Mouse (Mus musculus) MEL (cell line): ENCODE results near the gene Lect2. TPM values are rescaled to one million over a fixed set of nuclear protein-coding genes. Genes with fewer than 3 reads are reported as not detected.

ENCODE experiments used
- DNase-seq: peaks from one replicate; pipeline ENCODE4 v3.0.0; 2011; ENCODE audit warnings: low read depth, low spot score
- H3K27ac ChIP-seq: 2 replicates; pipeline ENCODE4 v1.5.1; 2012; ENCODE audit warnings: low read depth, mild to moderate bottlenecking, control low read depth, low read length, moderate library complexity; ENCODE audit not compliant: control insufficient read depth
- H3K27me3 ChIP-seq, 2 experiments: fragments of 150-350 bp in 1 of 2; sonication (generic) in 1 of 2; 2 replicates each; pipeline ENCODE4 v1.6.1; 2012; ENCODE audit warnings: low read length in 2 of 2, mild to moderate bottlenecking in 2 of 2, improper control_type of control experiment in 1 of 2, moderate library complexity in 1 of 2; ENCODE audit not compliant: insufficient read depth in 2 of 2, control insufficient read depth in 1 of 2
- H3K36me3 ChIP-seq, 2 experiments: 2 replicates each; pipeline ENCODE4 v1.6.1; 2012 to 2014; ENCODE audit warnings: low read length in 2 of 2, improper control_type of control experiment in 1 of 2, inconsistent platforms in 1 of 2, mild to moderate bottlenecking in 1 of 2; ENCODE audit not compliant: insufficient read depth in 2 of 2, control insufficient read depth in 1 of 2
- H3K4me1 ChIP-seq, 2 experiments: fragments of 150-350 bp in 1 of 2; sonication (generic) in 1 of 2; 2 replicates each; pipeline ENCODE4 v1.6.1; 2012; ENCODE audit warnings: low read length in 2 of 2, improper control_type of control experiment in 1 of 2, mild to moderate bottlenecking in 1 of 2; ENCODE audit not compliant: insufficient read depth in 2 of 2, control insufficient read depth in 1 of 2
- H3K4me3 ChIP-seq, 2 experiments: fragments of 150-350 bp in 1 of 2; sonication (generic) in 1 of 2; 2 replicates each; pipeline ENCODE4 v1.5.1; 2012; ENCODE audit warnings: low read depth in 2 of 2, low read length in 2 of 2, mild to moderate bottlenecking in 2 of 2, moderate library complexity in 2 of 2, control low read depth in 1 of 2, improper control_type of control experiment in 1 of 2; ENCODE audit not compliant: control insufficient read depth in 1 of 2, insufficient read depth in 1 of 2
- H3K79me2 ChIP-seq: 2 replicates; pipeline ENCODE4 v1.6.1; 2012; ENCODE audit warnings: mild to moderate bottlenecking, low read length, moderate library complexity; ENCODE audit not compliant: control insufficient read depth, poor library complexity, insufficient read depth
- H3K9ac ChIP-seq: 2 replicates; pipeline ENCODE4 v1.6.1; 2012; ENCODE audit warnings: low read depth, mild to moderate bottlenecking, control low read depth, low read length, moderate library complexity; ENCODE audit not compliant: control insufficient read depth, poor library complexity, severe bottlenecking
- H3K9me3 ChIP-seq: fragments of 150-350 bp; sonication (generic); replicated peaks from 2 replicates; pipeline ENCODE4 v1.6.1; 2012; ENCODE audit warnings: mild to moderate bottlenecking, low read length, improper control_type of control experiment, moderate library complexity; ENCODE audit not compliant: insufficient read depth
- BHLHE40 ChIP-seq: IDR thresholded peaks from 2 replicates; pipeline ENCODE4 v1.6.1; 2012; ENCODE audit warnings: low read depth, mild to moderate bottlenecking, inconsistent platforms, low read length, improper control_type of control experiment, borderline replicate concordance
- CTCF ChIP-seq, 3 experiments: IDR thresholded peaks in 2 of 3; conservative IDR thresholded peaks in 1 of 3; 2 replicates each; pipeline ENCODE4 v1.5.1; 2011 to 2012; ENCODE audit warnings: low read length in 3 of 3, low read depth in 2 of 3, mild to moderate bottlenecking in 2 of 3, improper control_type of control experiment in 1 of 3, inconsistent platforms in 1 of 3, mixed read lengths in 1 of 3, moderate library complexity in 1 of 3; ENCODE audit not compliant: control insufficient read depth in 1 of 3, insufficient read depth in 1 of 3, poor library complexity in 1 of 3, severe bottlenecking in 1 of 3
- E2F4 ChIP-seq: IDR thresholded peaks from 2 replicates; pipeline ENCODE4 v1.6.1; 2011; ENCODE audit warnings: low read depth, low read length, improper control_type of control experiment, borderline replicate concordance
- ELF1 ChIP-seq: IDR thresholded peaks from 2 replicates; pipeline ENCODE4 v1.6.1; 2014; ENCODE audit warnings: low read depth, mild to moderate bottlenecking, inconsistent platforms, low read length, improper control_type of control experiment, moderate library complexity
- ETS1 ChIP-seq: IDR thresholded peaks from 2 replicates; pipeline ENCODE4 v1.6.1; 2012; ENCODE audit warnings: low read depth, mild to moderate bottlenecking, inconsistent platforms, low read length, improper control_type of control experiment, moderate library complexity
- GABPA ChIP-seq: IDR thresholded peaks from 2 replicates; pipeline ENCODE4 v1.6.1; 2012; ENCODE audit warnings: low read depth, mild to moderate bottlenecking, inconsistent platforms, low read length, improper control_type of control experiment, moderate library complexity
- JUND ChIP-seq: IDR thresholded peaks from 2 replicates; pipeline ENCODE4 v1.6.1; 2011; ENCODE audit warnings: low read depth, mild to moderate bottlenecking, improper control_type of control experiment, low read length
- MYB ChIP-seq: IDR thresholded peaks from 2 replicates; pipeline ENCODE4 v1.6.1; 2011; ENCODE audit warnings: mild to moderate bottlenecking, low read depth, low read length, improper control_type of control experiment
- MYC ChIP-seq: IDR thresholded peaks from 2 replicates; pipeline ENCODE4 v1.6.1; 2011; ENCODE audit warnings: low read depth, mild to moderate bottlenecking, low read length, improper control_type of control experiment, moderate library complexity
- NRF1 ChIP-seq: IDR thresholded peaks from 2 replicates; pipeline ENCODE4 v1.6.1; 2014; ENCODE audit warnings: low read depth, mild to moderate bottlenecking, inconsistent platforms, low read length, improper control_type of control experiment, moderate library complexity; ENCODE audit not compliant: poor library complexity, insufficient read depth, severe bottlenecking
- POLR2A ChIP-seq, 2 experiments: IDR thresholded peaks; 2 replicates each; pipeline ENCODE4 v1.6.1; 2011 to 2012; ENCODE audit warnings: low read length in 2 of 2, mild to moderate bottlenecking in 2 of 2, control low read depth in 1 of 2, improper control_type of control experiment in 1 of 2, low read depth in 1 of 2, moderate library complexity in 1 of 2; ENCODE audit not compliant: control insufficient read depth in 1 of 2, insufficient read depth in 1 of 2, poor library complexity in 1 of 2
- POLR2AphosphoS5 ChIP-seq: IDR thresholded peaks from 2 replicates; pipeline ENCODE4 v1.6.1; 2012; ENCODE audit warnings: low read depth, borderline replicate concordance, mild to moderate bottlenecking, inconsistent platforms, low read length, moderate library complexity, mixed read lengths
- RAD21 ChIP-seq: IDR thresholded peaks from 2 replicates; pipeline ENCODE4 v1.6.1; 2011; ENCODE audit warnings: mild to moderate bottlenecking, low read depth, low read length, improper control_type of control experiment
- SMC3 ChIP-seq: IDR thresholded peaks from 2 replicates; pipeline ENCODE4 v1.6.1; 2011; ENCODE audit warnings: low read depth, low read length, improper control_type of control experiment
- TAL1 ChIP-seq: IDR thresholded peaks from 2 replicates; pipeline ENCODE4 v1.6.1; 2012; ENCODE audit warnings: mild to moderate bottlenecking, inconsistent platforms, low read length, moderate library complexity, mixed read lengths
- USF1 ChIP-seq: IDR thresholded peaks from 2 replicates; pipeline ENCODE4 v1.6.1; 2014; ENCODE audit warnings: low read depth, mild to moderate bottlenecking, inconsistent platforms, low read length, improper control_type of control experiment, moderate library complexity
- USF2 ChIP-seq, 2 experiments: IDR thresholded peaks; 2 replicates each; pipeline ENCODE4 v1.6.1; 2011 to 2012; ENCODE audit warnings: improper control_type of control experiment in 2 of 2, low read length in 2 of 2, borderline replicate concordance in 1 of 2, inconsistent platforms in 1 of 2, low read depth in 1 of 2, mild to moderate bottlenecking in 1 of 2; ENCODE audit not compliant: insufficient read depth in 1 of 2
- ZMIZ1 ChIP-seq: IDR thresholded peaks from 2 replicates; pipeline ENCODE4 v1.6.1; 2012; ENCODE audit warnings: low read depth, mild to moderate bottlenecking, inconsistent platforms, low read length, improper control_type of control experiment, moderate library complexity
- ZNF384 ChIP-seq: IDR thresholded peaks from 2 replicates; pipeline ENCODE4 v1.6.1; 2012; ENCODE audit warnings: low read depth, mild to moderate bottlenecking, inconsistent platforms, low read length, improper control_type of control experiment
- polyA plus RNA-seq, 2 experiments: library from polyadenylated mRNA; stranded (reverse) in 1 of 2; unstranded in 1 of 2; fragments of >175 nt in 1 of 2; fragments of >200 nt in 1 of 2; gene quantifications; 2 replicates each; pipeline versions ENCODE4 v1.2.1 to v1.2.4; 2012; ENCODE audit warnings: low replicate concordance in 2 of 2, low read depth in 1 of 2; ENCODE audit not compliant: insufficient read length in 2 of 2, insufficient read depth in 1 of 2, missing spikeins in 1 of 2
- total RNA-seq: library from RNA; depleted of rRNA; stranded (reverse); fragments of 300-350 nt; gene quantifications from 2 replicates; pipeline ENCODE4 v1.2.3, GENCODE M21; 2012

Lect2 gene
- total and polyA plus RNA-seq, 3 experiments = not detected

- no peaks in the 10 kb centered on the region for H3K79me2 ChIP-seq
- no peak for DNase-seq
- H3K9ac ChIP-seq = no peak overlapping the region
- H3K4me1 ChIP-seq = no peaks in the 10 kb centered on the region
- no peak for TF ChIP-seq SMC3
- TF ChIP-seq ZNF384 = no peak
- TF ChIP-seq BHLHE40 = no peak
- no peak for TF ChIP-seq USF2 (IDR thresholded peaks at IDR 0.05; ENCODE audit: borderline replicate concordance in 1 of 2, insufficient read depth in 1 of 2, low read depth in 1 of 2, low read length in 2 of 2)
- no peak for TF ChIP-seq POLR2A (IDR thresholded peaks at IDR 0.05; ENCODE audit: control insufficient read depth in 1 of 2, insufficient read depth in 1 of 2, low read depth in 1 of 2, low read length in 2 of 2, poor library complexity in 1 of 2)
- no peak for TF ChIP-seq CTCF (IDR thresholded peaks at IDR 0.05 in 2 of 3, conservative IDR thresholded peaks at IDR 0.05 in 1 of 3; ENCODE audit: control insufficient read depth in 1 of 3, insufficient read depth in 1 of 3, low read depth in 2 of 3, low read length in 3 of 3, poor library complexity in 1 of 3, severe bottlenecking in 1 of 3)
- no peak for TF ChIP-seq MYC
- TF ChIP-seq GABPA = no peak
- TF ChIP-seq USF1 = no peak
- no peak for TF ChIP-seq RAD21
- no peak for TF ChIP-seq TAL1
- no peak for TF ChIP-seq E2F4
- TF ChIP-seq MYB = no peak
- TF ChIP-seq NRF1 = no peak
- no peak for TF ChIP-seq ETS1
- TF ChIP-seq, all 39 proteins: peak for 0
- no peaks in the 10 kb centered on the region for H3K9me3 ChIP-seq
- H3K36me3 ChIP-seq = no peaks in the 10 kb centered on the region
- H3K4me3 ChIP-seq = no peak overlapping the region
- H3K27ac ChIP-seq = no peak overlapping the region
- H3K27me3 ChIP-seq = no peaks in the 10 kb centered on the region
Observed at GRCm38 (mm10) chr13:56591191-56591590, 42.9 kb upstream of the Lect2 start.

- H3K36me3 ChIP-seq = no peaks in the 10 kb centered on the region
- no peaks in the 10 kb centered on the region for H3K79me2 ChIP-seq
- no peaks in the 10 kb centered on the region for H3K4me1 ChIP-seq
- H3K9me3 ChIP-seq = no peaks in the 10 kb centered on the region
- H3K4me3 ChIP-seq = no peak overlapping the region
- no peak overlapping the region for H3K27ac ChIP-seq
- DNase-seq = no peak
- TF ChIP-seq POLR2AphosphoS5 (no peak), JUND (no peak), GABPA (no peak), USF1 (no peak), ELF1 (no peak), ZMIZ1 (no peak), RAD21 (no peak)
- H3K27me3 ChIP-seq = no peaks in the 10 kb centered on the region
- H3K9ac ChIP-seq = no peak overlapping the region
Observed at GRCm38 (mm10) chr13:56590202-56590601, 41.9 kb upstream of the Lect2 start.
